Mouse (Mus musculus) heart, postnatal 0 days (tissue): ENCODE measurements around the gene Rnf43. TPM values are rescaled to one million over a fixed set of nuclear protein-coding genes. Genes with fewer than 3 reads are reported as not detected.
A peak's percentile ranks its signal among the peaks of the same experiment; 100 is the strongest.

Source experiments
- ATAC-seq: fragments of 200-750 bp; cut with Nextera tagmentation; 2 replicates; pipeline ENCODE4 v1.8.0; 2017; ENCODE audit warnings: low read depth, moderate number of reproducible peaks, moderate library complexity; ENCODE audit not compliant: insufficient read depth
- DNase-seq: peaks from one replicate; pipeline ENCODE4 v3.0.0-alpha.2; 2016; ENCODE audit warnings: low spot score
- H3K27ac ChIP-seq: fragments of 300-500 bp; sonication (generic); 2 replicates; pipeline ENCODE4 v1.5.1; 2014; ENCODE audit warnings: low read depth, mild to moderate bottlenecking
- H3K27me3 ChIP-seq: fragments of 300-500 bp; sonication (generic); 2 replicates; pipeline ENCODE4 v1.6.1; 2014; ENCODE audit warnings: low read length, mixed read lengths; ENCODE audit not compliant: control insufficient read depth, insufficient read depth
- H3K36me3 ChIP-seq: fragments of 300-500 bp; sonication (generic); replicated peaks from 2 replicates; pipeline ENCODE4 v1.6.1; 2014; ENCODE audit warnings: low read length, mixed read lengths; ENCODE audit not compliant: control insufficient read depth, insufficient read depth
- H3K4me1 ChIP-seq: fragments of 300-500 bp; sonication (generic); 2 replicates; pipeline ENCODE4 v1.6.1; 2014; ENCODE audit warnings: antibody characterized with exemption; ENCODE audit not compliant: control insufficient read depth, insufficient read depth
- H3K4me2 ChIP-seq: fragments of 300-500 bp; sonication (generic); 2 replicates; pipeline ENCODE4 v1.6.1; 2014; ENCODE audit warnings: low read depth, mild to moderate bottlenecking, low read length, moderate library complexity
- H3K4me3 ChIP-seq: fragments of 300-500 bp; sonication (generic); 2 replicates; pipeline ENCODE4 v1.5.1; 2014; ENCODE audit warnings: low read depth, low read length
- H3K9ac ChIP-seq: fragments of 300-500 bp; sonication (generic); replicated peaks from 2 replicates; pipeline ENCODE4 v1.6.1; 2014; ENCODE audit warnings: low read depth, low read length, mixed read lengths
- H3K9me3 ChIP-seq: fragments of 300-500 bp; sonication (generic); replicated peaks from 2 replicates; pipeline ENCODE4 v1.6.1; 2016; ENCODE audit warnings: low read length; ENCODE audit not compliant: control insufficient read depth
- CTCF ChIP-seq: IDR thresholded peaks from 2 replicates; pipeline ENCODE4 v1.5.1; 2016; ENCODE audit warnings: antibody characterized with exemption, control low read depth, low read depth
- EP300 ChIP-seq: IDR thresholded peaks from 2 replicates; pipeline ENCODE4 v1.6.1; 2016; ENCODE audit warnings: antibody characterized with exemption, low read depth
- WGBS: fragments of 180-500 bp; shearing (Covaris S2); extraction: QIAGEN DNeasy Blood & Tissue Kit; methylation state at CpG from one replicate; pipeline ENCODE4 v1.1.7; 2014; 5-methylcytosine and 5-hydroxymethylcytosine counted together
- polyA plus RNA-seq: library from polyadenylated mRNA; unstranded; fragments of >200 nt; fragmentation: Nextera tagmentation; extraction: Ambion mirVana; gene quantifications from 2 replicates; pipeline ENCODE4 v1.2.1, GENCODE M21; 2015
- total RNA-seq: library from RNA; depleted of rRNA; stranded (reverse); fragments of >200 nt; gene quantifications from 2 replicates; pipeline ENCODE4 v1.2.3, GENCODE M21; 2014; ENCODE audit warnings: low replicate concordance

The Rnf43 gene
- total and polyA plus RNA-seq, 2 experiments from 2014 or later = 0.48 to 0.73 TPM

- H3K36me3 ChIP-seq = no peaks in the 10 kb centered on the region
- no peak overlapping the region for H3K4me3 ChIP-seq
- no peaks in the 10 kb centered on the region for H3K27me3 ChIP-seq
- H3K9ac ChIP-seq = no peak overlapping the region
- TF ChIP-seq EP300 = no peak
- no peak for TF ChIP-seq CTCF
- H3K9me3 ChIP-seq = no peaks in the 10 kb centered on the region
- WGBS = 48% methylated on average over 3 of the region's 3 CpGs
- peak overlapping the region; percentile 37; the same call in 1 of the 2 replicates for H3K4me2 ChIP-seq
- DNase-seq (no peak), ATAC-seq (no peak)
- peak overlapping the region; percentile 83; the same call in 1 of the 2 replicates for H3K27ac ChIP-seq
- H3K4me1 ChIP-seq = no peaks in the 10 kb centered on the region
These were observed 88.0 kb downstream of the Rnf43 start for GRCm38 (mm10) chr11:87750521-87750920.

- peak overlapping the region; percentile 14; the same call in 1 of the 2 replicates for H3K4me3 ChIP-seq
- H3K36me3 ChIP-seq = no peaks in the 10 kb centered on the region
- H3K4me1 ChIP-seq = no peaks in the 10 kb centered on the region
- DNase-seq (no peak), ATAC-seq (no peak)
- H3K27me3 ChIP-seq = no peaks in the 10 kb centered on the region
- WGBS = 73% methylated on average over 8 of the region's 8 CpGs
- peak overlapping the region; percentile 83; the same call in 1 of the 2 replicates for H3K27ac ChIP-seq
- H3K4me2 ChIP-seq = peak overlapping the region; percentile 12; the same call in 1 of the 2 replicates
- H3K9me3 ChIP-seq = no peaks in the 10 kb centered on the region
- TF ChIP-seq CTCF (no peak), EP300 (no peak)
- H3K9ac ChIP-seq = no peak overlapping the region; the same call in 1 of the 2 replicates
These were observed 88.5 kb downstream of the Rnf43 start for GRCm38 (mm10) chr11:87751031-87751430.

GRCm38 (mm10) chr11:87751491-87751966 lies 89.0 kb downstream of the Rnf43 start:
- H3K9ac ChIP-seq = no peak overlapping the region; the same call in 1 of the 2 replicates
- TF ChIP-seq CTCF (no peak), EP300 (no peak)
- H3K36me3 ChIP-seq = no peaks in the 10 kb centered on the region
- 52% methylated on average over 4 of the region's 4 CpGs for WGBS
- H3K4me1 ChIP-seq = no peaks in the 10 kb centered on the region
- H3K4me3 ChIP-seq = peak overlapping the region; percentile 14; the same call in 1 of the 2 replicates
- H3K27ac ChIP-seq = peak overlapping the region; percentile 83; the same call in 1 of the 2 replicates
- peak overlapping the region; percentile 24; the same call in 1 of the 2 replicates for H3K4me2 ChIP-seq
- no peaks in the 10 kb centered on the region for H3K9me3 ChIP-seq
- ATAC-seq (no peak), DNase-seq (no peak)
- no peaks in the 10 kb centered on the region for H3K27me3 ChIP-seq

- WGBS = 72% methylated on average over 1 of the region's 1 CpGs
- Histone ChIP-seq H3K9ac (no peak overlapping the region), H3K4me1 (no peaks in the 10 kb centered on the region), H3K36me3 (no peaks in the 10 kb centered on the region), H3K27me3 (no peaks in the 10 kb centered on the region), H3K4me2 (peak overlapping the region; percentile 24; the same call in 1 of the 2 replicates), H3K27ac (peak overlapping the region; percentile 52; the same call in 1 of the 2 replicates), H3K9me3 (no peaks in the 10 kb centered on the region), H3K4me3 (no peak overlapping the region)
- no peak for TF ChIP-seq CTCF
- no peak for TF ChIP-seq EP300
- no peak for DNase-seq
- ATAC-seq = no peak
These were observed 89.8 kb downstream of the Rnf43 start for GRCm38 (mm10) chr11:87752307-87752706.

DNA sequence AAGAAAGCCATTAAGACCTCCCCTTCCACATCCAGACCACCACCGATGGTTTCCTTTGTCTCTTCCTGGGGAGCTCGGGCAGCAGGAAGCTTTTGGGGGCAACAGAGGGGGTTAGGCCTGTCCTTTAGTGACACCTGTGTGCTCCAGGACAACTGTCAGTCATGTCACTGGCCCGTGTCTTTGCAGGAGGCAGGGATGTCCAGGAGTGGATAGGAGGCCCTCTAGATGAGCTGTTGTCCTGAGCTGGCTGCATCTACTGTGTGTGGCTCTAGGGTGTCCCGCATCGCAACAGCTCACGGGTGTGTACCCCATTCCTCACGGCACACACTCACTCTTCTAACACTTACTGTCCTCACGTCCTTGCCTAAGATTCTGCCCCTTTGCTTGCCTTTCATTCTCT lies 90.7 kb downstream of the Rnf43 start:
- no peaks in the 10 kb centered on the region for H3K4me1 ChIP-seq
- peak overlapping the region; percentile 38; the same call in 1 of the 2 replicates for H3K27ac ChIP-seq
- peak overlapping the region; percentile 38; the same call in 1 of the 2 replicates for H3K4me2 ChIP-seq
- no peaks in the 10 kb centered on the region for H3K36me3 ChIP-seq
- WGBS = 68% methylated on average over 8 of the region's 8 CpGs
- no peaks in the 10 kb centered on the region for H3K9me3 ChIP-seq
- no peak for DNase-seq
- no peak overlapping the region for H3K9ac ChIP-seq
- no peak for ATAC-seq
- H3K4me3 ChIP-seq = no peak overlapping the region; the same call in 1 of the 2 replicates
- H3K27me3 ChIP-seq = no peaks in the 10 kb centered on the region
- TF ChIP-seq CTCF (no peak), EP300 (no peak)
